Mouse (Mus musculus): Measurements from ENCODE around the gene Mab21l1. TPM values are rescaled to one million over a fixed set of nuclear protein-coding genes. Genes with fewer than 3 reads are reported as not detected.
A peak's percentile ranks its signal among the peaks of the same experiment; 100 is the strongest.

Mab21l1 gene
- polyA plus RNA-seq, 1 experiment from 2014 or later: 57.6 TPM

- H3K4me1 ChIP-seq (replicated peaks): peaks cover 31% of the 10 kb centered on the region
- no peaks in the 10 kb centered on the region for H3K36me3 ChIP-seq
- peak overlapping the region; percentile 64; the same call in 1 of the 2 replicates for H3K27ac ChIP-seq
- H3K4me3 ChIP-seq: no peak overlapping the region
- no peak for DNase-seq (ENCODE audit: low spot score)
- no peaks in the 10 kb centered on the region for H3K9me3 ChIP-seq
- WGBS: 69% methylated on average over 11 of the region's 11 CpGs
- H3K27me3 ChIP-seq (ENCODE audit: insufficient read depth, poor library complexity, severe bottlenecking): peaks cover 31% of the 10 kb centered on the region
Observed at GRCm38 (mm10) chr3:55756602-55757190, 25.6 kb upstream of the Mab21l1 start.

GRCm38 (mm10) chr3:55758297-55758696 lies 24.0 kb upstream of the Mab21l1 start:
- Histone ChIP-seq H3K36me3 (no peaks in the 10 kb centered on the region), H3K27me3 (ENCODE audit: insufficient read depth, poor library complexity, severe bottlenecking) (peaks cover 31% of the 10 kb centered on the region), H3K4me1 (replicated peaks) (peaks cover 31% of the 10 kb centered on the region), H3K4me3 (no peak overlapping the region), H3K27ac (no peak overlapping the region), H3K9me3 (no peaks in the 10 kb centered on the region)
- 75% methylated on average over 8 of the region's 8 CpGs for WGBS
- no peak for DNase-seq (ENCODE audit: low spot score)

GRCm38 (mm10) chr3:55763591-55763990 lies 18.7 kb upstream of the Mab21l1 start:
- H3K27me3 ChIP-seq (ENCODE audit: insufficient read depth, poor library complexity, severe bottlenecking): peaks cover 21% of the 10 kb centered on the region

GRCm38 (mm10) chr3:55768654-55769053 lies 13.7 kb upstream of the Mab21l1 start:
- Histone ChIP-seq H3K27me3 (ENCODE audit: insufficient read depth, poor library complexity, severe bottlenecking) (peaks cover 7% of the 10 kb centered on the region), H3K4me1 (replicated peaks) (no peaks in the 10 kb centered on the region), H3K36me3 (no peaks in the 10 kb centered on the region), H3K27ac (no peak overlapping the region), H3K4me3 (no peak overlapping the region), H3K9me3 (no peaks in the 10 kb centered on the region)
- 90% methylated on average over 2 of the region's 2 CpGs for WGBS
- no peak for DNase-seq (ENCODE audit: low spot score)

More at GRCm38 (mm10) chr3:55763591-55763990, 18.7 kb upstream of the Mab21l1 start:
- no peak overlapping the region for H3K27ac ChIP-seq
- H3K4me1 ChIP-seq (replicated peaks): no peaks in the 10 kb centered on the region
- H3K36me3 ChIP-seq: no peaks in the 10 kb centered on the region
- H3K9me3 ChIP-seq: no peaks in the 10 kb centered on the region
- no peak for DNase-seq (ENCODE audit: low spot score)
- 23% methylated on average over 8 of the region's 8 CpGs for WGBS
- H3K4me3 ChIP-seq: no peak overlapping the region

GRCm38 (mm10) chr3:55769308-55769707 lies 13.0 kb upstream of the Mab21l1 start:
- Histone ChIP-seq H3K9me3 (no peaks in the 10 kb centered on the region), H3K4me1 (replicated peaks) (0 out of 2 replicates have a peak, but pooled peaks cover 4% of the 10 kb centered on the region), H3K36me3 (no peaks in the 10 kb centered on the region), H3K27me3 (ENCODE audit: insufficient read depth, poor library complexity, severe bottlenecking) (peaks cover under 1% of the 10 kb centered on the region; the same call in 1 of the 2 replicates), H3K27ac (no peak overlapping the region), H3K4me3 (no peak overlapping the region)
- 77% methylated on average over 2 of the region's 2 CpGs for WGBS
- DNase-seq (ENCODE audit: low spot score): no peak

- DNase-seq (ENCODE audit: low spot score): no peak
- 49% methylated on average over 6 of the region's 6 CpGs for WGBS
- H3K27ac ChIP-seq: no peak overlapping the region
Observed at GRCm38 (mm10) chr3:55774203-55774602, 8.1 kb upstream of the Mab21l1 start.

GRCm38 (mm10) chr3:55775245-55775644 lies 7.1 kb upstream of the Mab21l1 start:
- no peak for DNase-seq (ENCODE audit: low spot score)
- Histone ChIP-seq H3K27ac (no peak overlapping the region), H3K27me3 (ENCODE audit: insufficient read depth, poor library complexity, severe bottlenecking) (peaks cover 30% of the 10 kb centered on the region)

More at GRCm38 (mm10) chr3:55774203-55774602, 8.1 kb upstream of the Mab21l1 start:
- Histone ChIP-seq H3K36me3 (no peaks in the 10 kb centered on the region), H3K4me1 (replicated peaks) (peaks cover 18% of the 10 kb centered on the region; the same call in 1 of the 2 replicates), H3K4me3 (no peak overlapping the region), H3K9me3 (no peaks in the 10 kb centered on the region), H3K27me3 (ENCODE audit: insufficient read depth, poor library complexity, severe bottlenecking) (peaks cover 19% of the 10 kb centered on the region)

GRCm38 (mm10) chr3:55775753-55776152 lies 6.6 kb upstream of the Mab21l1 start:
- H3K9me3 ChIP-seq: no peaks in the 10 kb centered on the region
- peaks cover 31% of the 10 kb centered on the region for H3K4me1 ChIP-seq (replicated peaks)
- no peaks in the 10 kb centered on the region for H3K36me3 ChIP-seq
- H3K4me3 ChIP-seq: no peak overlapping the region
- WGBS: 80% methylated on average over 6 of the region's 6 CpGs
- H3K27ac ChIP-seq: no peak overlapping the region
- no peak for DNase-seq (ENCODE audit: low spot score)
- H3K27me3 ChIP-seq (ENCODE audit: insufficient read depth, poor library complexity, severe bottlenecking): peaks cover 35% of the 10 kb centered on the region

More at GRCm38 (mm10) chr3:55775245-55775644, 7.1 kb upstream of the Mab21l1 start:
- Histone ChIP-seq H3K9me3 (no peaks in the 10 kb centered on the region), H3K36me3 (no peaks in the 10 kb centered on the region), H3K4me1 (replicated peaks) (peaks cover 26% of the 10 kb centered on the region), H3K4me3 (no peak overlapping the region)
- WGBS: 25% methylated on average over 7 of the region's 7 CpGs

GRCm38 (mm10) chr3:55777501-55777900 lies 4.8 kb upstream of the Mab21l1 start:
- peaks cover 52% of the 10 kb centered on the region for H3K27me3 ChIP-seq (ENCODE audit: insufficient read depth, poor library complexity, severe bottlenecking)
- WGBS: 61% methylated on average over 4 of the region's 4 CpGs

GRCm38 (mm10) chr3:55778764-55779730 lies 3.3 kb upstream of the Mab21l1 start:
- no peak for DNase-seq (ENCODE audit: low spot score)
- peaks cover 68% of the 10 kb centered on the region for H3K27me3 ChIP-seq (ENCODE audit: insufficient read depth, poor library complexity, severe bottlenecking)
- H3K27ac ChIP-seq: no peak overlapping the region
- H3K4me3 ChIP-seq: no peak overlapping the region
- H3K9me3 ChIP-seq: no peaks in the 10 kb centered on the region
- peaks cover 60% of the 10 kb centered on the region for H3K4me1 ChIP-seq (replicated peaks)
- H3K36me3 ChIP-seq: no peaks in the 10 kb centered on the region
- 23% methylated on average over 8 of the region's 8 CpGs for WGBS

More at GRCm38 (mm10) chr3:55777501-55777900, 4.8 kb upstream of the Mab21l1 start:
- Histone ChIP-seq H3K4me3 (no peak overlapping the region), H3K9me3 (no peaks in the 10 kb centered on the region), H3K27ac (no peak overlapping the region), H3K36me3 (no peaks in the 10 kb centered on the region), H3K4me1 (replicated peaks) (peaks cover 45% of the 10 kb centered on the region)
- no peak for DNase-seq (ENCODE audit: low spot score)

- H3K36me3 ChIP-seq: no peaks in the 10 kb centered on the region
- H3K27me3 ChIP-seq (ENCODE audit: insufficient read depth, poor library complexity, severe bottlenecking): peaks cover 81% of the 10 kb centered on the region
- no peaks in the 10 kb centered on the region for H3K9me3 ChIP-seq
- peaks cover 54% of the 10 kb centered on the region for H3K4me1 ChIP-seq (replicated peaks)
- under 1% methylated on average over 53 of the region's 53 CpGs for WGBS
- peak overlapping the region; percentile 80 for H3K27ac ChIP-seq
- DNase-seq (ENCODE audit: low spot score): peak; percentile 78
- H3K4me3 ChIP-seq: peak overlapping the region; percentile 41
Observed at GRCm38 (mm10) chr3:55780120-55781070, 1.9 kb upstream of the Mab21l1 start.

- 10% methylated on average over 5 of the region's 5 CpGs for WGBS
- Histone ChIP-seq H3K9me3 (no peaks in the 10 kb centered on the region), H3K27me3 (ENCODE audit: insufficient read depth, poor library complexity, severe bottlenecking) (peaks cover 93% of the 10 kb centered on the region), H3K27ac (no peak overlapping the region), H3K4me1 (replicated peaks) (peaks cover 49% of the 10 kb centered on the region), H3K4me3 (peak overlapping the region; percentile 59; the same call in 1 of the 2 replicates), H3K36me3 (no peaks in the 10 kb centered on the region)
- no peak for DNase-seq (ENCODE audit: low spot score)
Observed at GRCm38 (mm10) chr3:55781429-55782055, 768 bp upstream of the Mab21l1 start.

Measured in hindbrain, embryonic 10.5 days (tissue).